Mouse (Mus musculus) liver, adult 2 months (tissue): ENCODE results near the gene Nectin2. TPM values are rescaled to one million over a fixed set of nuclear protein-coding genes. Genes with fewer than 3 reads are reported as not detected.
A peak's percentile ranks its signal among the peaks of the same experiment; 100 is the strongest.
"Not testable (repeated sequence)": the region's sequence is repeated elsewhere in the genome, so short reads cannot be mapped to it uniquely, and the experiment has no call there.

Experiments
- DNase-seq: peaks from one replicate; pipeline ENCODE4 v3.0.0-alpha.2; 2011; ENCODE audit warnings: low read depth, low spot score; ENCODE audit errors: extremely low read depth
- H3K27ac ChIP-seq: fragments of 200-500 bp; replicated peaks from 2 replicates; pipeline ENCODE4 v1.5.1; 2012; ENCODE audit warnings: low read depth, mild to moderate bottlenecking, control low read depth, inconsistent platforms, low read length; ENCODE audit not compliant: insufficient read depth
- H3K27me3 ChIP-seq: fragments of 200-500 bp; 2 replicates; pipeline ENCODE4 v1.6.1; 2012; ENCODE audit warnings: mild to moderate bottlenecking, moderate library complexity, low read length, inconsistent platforms; ENCODE audit not compliant: control insufficient read depth, insufficient read depth
- H3K36me3 ChIP-seq: fragments of 200-500 bp; 2 replicates; pipeline ENCODE4 v1.6.1; 2012; ENCODE audit warnings: low read length, inconsistent platforms; ENCODE audit not compliant: control insufficient read depth, insufficient read depth
- H3K4me1 ChIP-seq: fragments of 200-500 bp; 2 replicates; pipeline ENCODE4 v1.6.1; 2011; ENCODE audit warnings: low read length; ENCODE audit not compliant: control insufficient read depth, insufficient read depth
- H3K4me3 ChIP-seq: fragments of 200-500 bp; 2 replicates; pipeline ENCODE4 v1.5.1; 2011; ENCODE audit warnings: low read depth, mild to moderate bottlenecking, control low read depth, low read length, moderate library complexity; ENCODE audit not compliant: insufficient read depth
- H3K79me2 ChIP-seq: fragments of 200-500 bp; 2 replicates; pipeline ENCODE4 v1.6.1; 2012; ENCODE audit warnings: inconsistent platforms, mild to moderate bottlenecking, low read length, moderate library complexity; ENCODE audit not compliant: control insufficient read depth, insufficient read depth
- H3K9ac ChIP-seq: fragments of 200-500 bp; 2 replicates; pipeline ENCODE4 v1.6.1; 2012; ENCODE audit warnings: low read depth, mild to moderate bottlenecking, control low read depth, inconsistent platforms, low read length
- CTCF ChIP-seq: fragments of 200-500 bp; IDR thresholded peaks from 2 replicates; pipeline ENCODE4 v1.5.1; 2011; ENCODE audit warnings: low read depth, low read length, control low read depth
- POLR2A ChIP-seq: fragments of 200-500 bp; IDR thresholded peaks from 2 replicates; pipeline ENCODE4 v1.6.1; 2011; ENCODE audit warnings: low read length, control low read depth; ENCODE audit not compliant: insufficient read depth; ENCODE audit errors: extremely low read depth
- WGBS: fragments of 180-500 bp; shearing (Covaris S2); methylation state at CpG from one replicate; pipeline ENCODE4 v1.1.7; 2018; 5-methylcytosine and 5-hydroxymethylcytosine counted together
- polyA plus RNA-seq: library from polyadenylated mRNA; depleted of rRNA; stranded (reverse); fragments of >200 nt; gene quantifications from 2 replicates; pipeline ENCODE4 v1.2.3, GENCODE M21; 2012
- total RNA-seq: library from RNA; depleted of rRNA; stranded (reverse); fragments of >200 nt; gene quantifications from 2 replicates; pipeline ENCODE4 v1.2.3, GENCODE M21; 2014

Gene Nectin2
- total and polyA plus RNA-seq, 2 experiments: 17.8 to 68.7 TPM

GRCm38 (mm10) chr7:19792701-19793630 lies 42.7 kb upstream of the Nectin2 start:
- H3K27ac ChIP-seq: peak overlapping the region; percentile 68
- peaks cover 15% of the 10 kb centered on the region for H3K4me1 ChIP-seq
- peak overlapping the region; percentile 2; the same call in 1 of the 2 replicates for H3K9ac ChIP-seq
- TF ChIP-seq CTCF: no peak
- TF ChIP-seq POLR2A: no peak
- no peak overlapping the region for H3K4me3 ChIP-seq
- WGBS: 36% methylated on average over 19 of the region's 19 CpGs
- H3K79me2 ChIP-seq: no peaks in the 10 kb centered on the region; the same call in 1 of the 2 replicates
- H3K27me3 ChIP-seq: no peaks in the 10 kb centered on the region
- no peaks in the 10 kb centered on the region; the same call in 1 of the 2 replicates for H3K36me3 ChIP-seq
- DNase-seq: peak; percentile 97

DNA sequence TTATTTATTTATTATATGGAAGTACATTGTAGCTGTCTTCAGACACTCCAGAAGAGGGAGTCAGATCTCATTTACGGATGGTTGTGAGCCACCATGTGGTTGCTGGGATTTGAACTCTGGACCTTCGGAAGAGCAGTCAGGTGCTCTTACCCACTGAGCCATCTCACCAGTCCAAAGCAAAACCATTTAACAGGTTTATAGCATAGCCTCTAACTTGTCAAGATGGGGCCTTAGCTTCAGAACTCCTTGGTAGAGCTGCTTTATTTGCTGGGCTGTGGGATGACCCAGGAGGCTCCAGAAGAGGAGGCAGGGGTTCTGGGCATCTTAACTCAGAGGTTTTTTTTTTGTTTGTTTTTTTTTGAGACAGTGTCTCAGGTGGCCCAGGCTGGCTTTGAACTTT lies 41.2 kb upstream of the Nectin2 start:
- 88% methylated on average over 2 of the region's 2 CpGs for WGBS
- H3K36me3 ChIP-seq, H3K27ac ChIP-seq, H3K79me2 ChIP-seq, H3K9ac ChIP-seq, DNase-seq, H3K27me3 ChIP-seq, H3K4me3 ChIP-seq: not testable (repeated sequence)
- H3K4me1 ChIP-seq: peaks cover 15% of the 10 kb centered on the region

DNA sequence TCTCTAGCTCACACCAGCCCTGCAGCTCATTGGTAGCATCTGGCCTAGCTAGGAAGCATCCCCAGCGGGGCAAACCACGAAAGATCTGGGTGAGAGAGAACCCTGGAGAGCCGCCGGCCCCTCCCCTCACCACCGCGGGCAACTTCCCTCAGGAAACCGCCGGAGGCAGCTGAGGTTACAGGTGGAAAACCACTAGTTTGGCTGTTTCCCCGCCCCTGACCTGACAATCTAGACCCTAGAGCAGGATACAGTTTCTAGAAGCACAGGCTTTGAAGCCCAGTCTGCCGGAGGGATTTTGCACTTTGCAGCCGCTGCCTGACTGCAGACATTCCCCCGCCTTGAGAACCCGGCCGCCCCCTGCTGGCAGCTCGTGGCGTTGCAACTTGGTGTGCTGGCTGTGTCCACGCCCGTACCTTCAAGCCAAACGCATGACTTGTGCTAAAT lies 39.6 kb upstream of the Nectin2 start:
- Histone ChIP-seq H3K4me3 (no peak overlapping the region), H3K27ac (no peak overlapping the region), H3K9ac (peak overlapping the region; percentile 24; the same call in 1 of the 2 replicates), H3K36me3 (no peaks in the 10 kb centered on the region; the same call in 1 of the 2 replicates), H3K4me1 (peaks cover 17% of the 10 kb centered on the region), H3K79me2 (no peaks in the 10 kb centered on the region), H3K27me3 (no peaks in the 10 kb centered on the region)
- DNase-seq: peak; percentile 62
- TF ChIP-seq CTCF (peak; percentile 93), POLR2A (no peak)
- 14% methylated on average over 19 of the region's 19 CpGs for WGBS

DNA sequence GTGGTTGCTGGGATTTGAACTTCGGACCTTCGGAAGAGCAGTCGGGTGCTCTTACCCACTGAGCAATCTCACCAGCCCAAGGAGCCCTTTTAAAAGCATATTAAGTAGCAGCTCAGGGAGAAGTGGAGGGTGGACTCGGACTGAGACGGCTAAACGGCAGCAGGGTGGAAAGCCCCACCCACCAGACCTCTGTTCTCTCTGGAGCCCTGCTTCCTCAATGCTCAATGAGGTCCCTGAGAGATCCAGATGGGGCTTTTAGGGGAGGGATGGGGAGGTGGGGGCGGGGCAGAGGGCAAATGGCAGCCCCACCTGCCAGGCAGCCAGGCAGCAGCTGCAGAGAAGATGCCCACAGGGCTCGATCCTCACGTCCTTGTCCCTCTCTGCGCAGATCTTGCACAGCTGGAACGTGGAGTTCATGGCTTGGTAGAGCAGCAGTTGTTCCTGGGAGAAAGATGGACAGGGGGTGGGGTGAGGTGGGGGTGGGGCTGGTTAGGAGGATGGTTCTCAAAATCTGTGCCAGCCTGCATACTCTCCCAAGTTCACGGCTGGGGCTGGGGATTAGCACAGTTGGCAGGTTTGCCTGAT lies 35.7 kb upstream of the Nectin2 start:
- DNase-seq: no peak
- H3K4me3 ChIP-seq: no peak overlapping the region
- no peak overlapping the region for H3K9ac ChIP-seq
- H3K27ac ChIP-seq: no peak overlapping the region
- H3K4me1 ChIP-seq: peaks cover 23% of the 10 kb centered on the region
- WGBS: 63% methylated on average over 12 of the region's 12 CpGs
- no peaks in the 10 kb centered on the region for H3K27me3 ChIP-seq
- no peaks in the 10 kb centered on the region; the same call in 1 of the 2 replicates for H3K36me3 ChIP-seq
- no peak for TF ChIP-seq CTCF
- no peak for TF ChIP-seq POLR2A
- no peaks in the 10 kb centered on the region for H3K79me2 ChIP-seq

DNA sequence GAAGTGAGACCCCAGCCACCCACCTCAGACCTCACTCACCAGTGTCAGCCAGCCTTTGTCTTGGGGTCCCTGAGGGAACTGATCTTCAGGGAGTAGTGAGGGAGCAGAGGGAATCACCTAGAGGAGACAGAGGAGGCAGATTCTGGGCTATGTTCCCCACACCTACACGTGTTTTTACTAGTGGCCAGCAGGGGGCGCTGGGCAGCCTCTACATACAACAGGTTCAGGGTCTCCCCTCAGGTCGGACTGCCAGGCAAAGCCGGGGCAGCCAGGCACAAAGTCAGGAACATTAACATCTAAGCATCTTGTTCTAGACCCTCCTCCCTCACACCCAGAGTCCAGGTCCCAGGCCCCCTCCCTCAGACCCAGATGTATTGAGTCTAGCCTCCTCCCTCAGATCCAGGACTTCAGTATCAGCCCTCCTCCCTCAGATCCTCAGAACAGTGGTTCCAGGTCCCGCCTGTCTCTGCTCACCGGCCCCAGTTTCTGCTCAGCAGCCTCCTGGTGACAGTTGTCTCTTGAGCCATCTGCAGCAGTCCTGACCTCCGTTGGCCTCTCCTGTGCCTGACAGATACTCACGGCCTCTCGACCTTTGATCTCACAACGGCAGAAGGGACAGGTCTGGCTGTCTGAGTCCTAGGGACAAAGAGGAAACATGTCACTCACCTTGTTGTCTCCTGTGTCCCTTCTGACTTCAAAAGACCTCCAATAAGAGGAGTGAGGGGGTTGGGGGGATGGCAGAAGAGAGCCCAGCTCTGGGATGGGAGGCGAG lies 34.7 kb upstream of the Nectin2 start:
- peak; percentile 92 for DNase-seq
- Histone ChIP-seq H3K4me1 (peaks cover 23% of the 10 kb centered on the region), H3K27me3 (no peaks in the 10 kb centered on the region), H3K36me3 (no peaks in the 10 kb centered on the region; the same call in 1 of the 2 replicates), H3K9ac (peak overlapping the region; percentile 33), H3K4me3 (no peak overlapping the region), H3K27ac (peak overlapping the region; percentile 96), H3K79me2 (no peaks in the 10 kb centered on the region)
- TF ChIP-seq POLR2A: no peak
- peak; percentile 75 for TF ChIP-seq CTCF
- WGBS: 20% methylated on average over 11 of the region's 11 CpGs
